Mouse (Mus musculus) thymus, adult 2 months (tissue): ENCODE data around the gene Atp1a2.

ENCODE experiments used
- CTCF ChIP-seq: fragments of 200-500 bp; IDR thresholded peaks from 2 replicates; pipeline ENCODE4 v1.5.1; 2012; ENCODE audit warnings: mild to moderate bottlenecking, control low read depth, low read length, moderate library complexity, borderline replicate concordance; ENCODE audit not compliant: control insufficient read depth, poor library complexity, insufficient read depth; ENCODE audit errors: extremely low read depth
- POLR2A ChIP-seq: fragments of 200-500 bp; IDR thresholded peaks from 2 replicates; pipeline ENCODE4 v1.6.1; 2012; ENCODE audit warnings: mild to moderate bottlenecking, low read length, control low read depth, moderate library complexity; ENCODE audit not compliant: control insufficient read depth, poor library complexity, insufficient read depth; ENCODE audit errors: extremely low read depth

GRCm38 (mm10) chr1:172304443-172304842 lies 6.6 kb upstream of the Atp1a2 start:
- no peak for TF ChIP-seq CTCF
- TF ChIP-seq POLR2A = no peak
